In genomic region chr11:119519387-119519786, GRCm38 (mm10) we compare ENCODE assay signal across 20 mouse cellular contexts. TPM values are rescaled to one million over a fixed set of nuclear protein-coding genes. Genes with fewer than 3 reads are reported as not detected.
"Had no signal": no experiment of that assay in that cellular context is flagged by ENCODE, and none has a peak within 500 bp of the region (broad histone marks: within the 10 kb centered on the region; RNA-seq: fewer than 3 reads in every experiment).

No protein-coding gene starts in this region.

- H3K27ac ChIP-seq: midbrain, embryonic 10.5 days; midbrain, embryonic 12.5 days; neural tube, embryonic 13.5 days; neural tube, embryonic 15.5 days had no signal

- H3K4me3 ChIP-seq: midbrain, embryonic 10.5 days; midbrain, embryonic 12.5 days; myocyte; neural tube, embryonic 13.5 days; neural tube, embryonic 15.5 days had no signal

- DNase-seq: lung, adult 18-20 months; lung, embryonic 14.5 days; lung, postnatal 10 days; lung, postnatal 4 days; midbrain, embryonic 14.5 days; retina, postnatal 1 day; right cerebral cortex, adult 18-20 months; right cerebral cortex, postnatal 25 days; right cerebral cortex, postnatal 4 days; spleen, adult 18-20 months; thymus, adult 18-20 months; thymus, postnatal 14 days; thymus, postnatal 36 days had no signal

RNA-seq across cellular contexts. Expression of gene Nptx1, which starts 28.2 kb away (rescaled TPM):
- total RNA-seq: megakaryocyte, adult 5-6 weeks; megakaryocyte-erythroid progenitor cell, adult 5-6 weeks had no signal
